ENCODE assay signal across 17 mouse cellular contexts in genomic region chr10:88796939-88797338, GRCm38 (mm10). TPM values are rescaled to one million over a fixed set of nuclear protein-coding genes. Genes with fewer than 3 reads are reported as not detected.
DNase-seq lines count a peak whose midpoint lies in the region; ATAC-seq and TF ChIP-seq lines count a peak whose summit lies in the region.
"Had no signal": no experiment of that assay in that cellular context is flagged by ENCODE, and none has a peak within 500 bp of the region (broad histone marks: within the 10 kb centered on the region; RNA-seq: fewer than 3 reads in every experiment).

No protein-coding gene starts in this region.

- H3K4me3 ChIP-seq in kidney, postnatal 0 days (replicated peaks; ENCODE audit: low read depth, low read length), result no peak overlapping the region
- H3K4me3 ChIP-seq in intestine, embryonic 16.5 days (ENCODE audit: low read length), result no peak overlapping the region
- H3K4me3 ChIP-seq in stomach, embryonic 15.5 days (replicated peaks), result no peak overlapping the region
- H3K4me3 ChIP-seq: embryonic facial prominence, embryonic 12.5 days; forebrain, embryonic 15.5 days; heart, embryonic 10.5 days; hindbrain, embryonic 13.5 days had no signal

- no peak for TF ChIP-seq CTCF in kidney, postnatal 0 days (IDR thresholded peaks at IDR 0.05; ENCODE audit: low read depth)

- intact Hi-C loops in heart, postnatal 36 days (cut with DNase I), result no loop called here

- H3K4me1 ChIP-seq in kidney, postnatal 0 days (replicated peaks; ENCODE audit: insufficient read depth, low read length), result no peaks in the 10 kb centered on the region
- no peaks in the 10 kb centered on the region for H3K4me1 ChIP-seq in intestine, embryonic 16.5 days (ENCODE audit: control insufficient read depth, insufficient read depth, low read length)
- no peaks in the 10 kb centered on the region for H3K4me1 ChIP-seq in stomach, embryonic 15.5 days
- H3K4me1 ChIP-seq: embryonic facial prominence, embryonic 12.5 days; forebrain, embryonic 15.5 days; heart, embryonic 10.5 days; hindbrain, embryonic 13.5 days had no signal

- no peaks in the 10 kb centered on the region for H3K27me3 ChIP-seq in kidney, postnatal 0 days (ENCODE audit: insufficient read depth, low read length)
- H3K27me3 ChIP-seq in intestine, embryonic 16.5 days (replicated peaks; ENCODE audit: control insufficient read depth, insufficient read depth, low read length), result no peaks in the 10 kb centered on the region
- no peaks in the 10 kb centered on the region for H3K27me3 ChIP-seq in stomach, embryonic 15.5 days (replicated peaks)
- H3K27me3 ChIP-seq: embryonic facial prominence, embryonic 12.5 days; forebrain, embryonic 15.5 days; hindbrain, embryonic 13.5 days had no signal

- H3K27ac ChIP-seq in kidney, postnatal 0 days, result no peak overlapping the region
- H3K27ac ChIP-seq in intestine, embryonic 16.5 days (ENCODE audit: low read length), result 0 out of 2 replicates have a peak overlapping the region, but pooled peaks have one; percentile 26
- H3K27ac ChIP-seq in stomach, embryonic 15.5 days, result no peak overlapping the region
- H3K27ac ChIP-seq: embryonic facial prominence, embryonic 12.5 days; forebrain, embryonic 15.5 days; heart, embryonic 10.5 days; hindbrain, embryonic 13.5 days had no signal

- peaks cover 40% of the 10 kb centered on the region for H3K36me3 ChIP-seq in kidney, postnatal 0 days (ENCODE audit: insufficient read depth, low read length)
- H3K36me3 ChIP-seq in intestine, embryonic 16.5 days (ENCODE audit: control insufficient read depth, insufficient read depth, low read length), result no peaks in the 10 kb centered on the region; the same call in 1 of the 2 replicates
- peaks cover 14% of the 10 kb centered on the region; the same call in 1 of the 2 replicates for H3K36me3 ChIP-seq in stomach, embryonic 15.5 days

- no peak for DNase-seq in kidney, postnatal 0 days (ENCODE audit: low spot score)
- no peak for DNase-seq in kidney, postnatal 14 days
- DNase-seq in heart, postnatal 36 days, result no peak
- DNase-seq in heart, adult 8-10 months (ENCODE audit: low spot score), result no peak
- no peak for DNase-seq in spleen, postnatal 4 days (ENCODE audit: low spot score in 2 of 2)
- DNase-seq: cerebellum, adult 11 months; cerebellum, adult 8-10 months; cerebellum, postnatal 25 days; gastrocnemius, postnatal 36 days; heart, adult 11 months; heart, postnatal 10 days had no signal

- 64% methylated on average over 4 of the region's 4 CpGs for WGBS in kidney, postnatal 0 days
- 62% methylated on average over 4 of the region's 4 CpGs for WGBS in intestine, embryonic 16.5 days
- 73% methylated on average over 4 of the region's 4 CpGs for WGBS in stomach, embryonic 15.5 days

- H3K9me3 ChIP-seq in kidney, postnatal 0 days (replicated peaks; ENCODE audit: low read length), result no peaks in the 10 kb centered on the region
- H3K9me3 ChIP-seq in intestine, embryonic 16.5 days (ENCODE audit: control insufficient read depth, low read length), result no peaks in the 10 kb centered on the region
- H3K9me3 ChIP-seq in stomach, embryonic 15.5 days, result no peaks in the 10 kb centered on the region
- H3K9me3 ChIP-seq: embryonic facial prominence, embryonic 12.5 days; forebrain, embryonic 15.5 days; heart, embryonic 10.5 days; hindbrain, embryonic 13.5 days had no signal

- H3K9ac ChIP-seq in kidney, postnatal 0 days (ENCODE audit: low read depth, low read length), result no peak overlapping the region
- no peak overlapping the region for H3K9ac ChIP-seq in intestine, embryonic 16.5 days (ENCODE audit: low read depth, low read length)
- H3K9ac ChIP-seq in stomach, embryonic 15.5 days, result no peak overlapping the region
- H3K9ac ChIP-seq: embryonic facial prominence, embryonic 12.5 days; forebrain, embryonic 15.5 days; hindbrain, embryonic 13.5 days had no signal

- no peak overlapping the region for H3K4me2 ChIP-seq in kidney, postnatal 0 days (ENCODE audit: low read length)
- H3K4me2 ChIP-seq in intestine, embryonic 16.5 days (ENCODE audit: low read depth, low read length), result no peak overlapping the region
- no peak overlapping the region for H3K4me2 ChIP-seq in stomach, embryonic 15.5 days
- H3K4me2 ChIP-seq: embryonic facial prominence, embryonic 12.5 days; forebrain, embryonic 15.5 days; hindbrain, embryonic 13.5 days had no signal

- ATAC-seq in kidney, postnatal 0 days (replicated peaks; ENCODE audit: low FRiP score, low read depth), result 0 out of 2 replicates have a peak, but pooled peaks have one; percentile 29
- peak; percentile 94 for ATAC-seq in intestine, embryonic 16.5 days
- ATAC-seq in stomach, embryonic 15.5 days (ENCODE audit: insufficient read depth, low FRiP score, low read depth), result peak; percentile 88
- ATAC-seq: forebrain, embryonic 15.5 days had no signal

RNA-seq across cellular contexts. Expression of gene Utp20, which starts 29.7 kb away (rescaled TPM):
- polyA plus RNA-seq in kidney, postnatal 0 days (2015; fragmentation: Nextera tagmentation; extraction: Ambion mirVana), result 12.4 and 14.7 TPM in 2 replicates
- 10.5 and 11.5 TPM in 2 replicates for polyA plus RNA-seq in intestine, embryonic 16.5 days (2015; fragmentation: Nextera tagmentation; extraction: Ambion mirVana)
- polyA plus RNA-seq in stomach, embryonic 15.5 days (2015; fragmentation: Nextera tagmentation; extraction: Ambion mirVana), result 13.7 and 16.0 TPM in 2 replicates
- 10 to 100 TPM; 12.9 to 14.3 TPM for total RNA-seq in heart, postnatal 36 days (2021)
- 10 to 100 TPM; 11.8 to 16.8 (median 15.5) TPM for total RNA-seq in heart, adult 8-10 months (2022)

Comparison
In these comparisons a context has a peak if more than half of its experiments do, and no peak if none do; other contexts are left out.
1. ATAC-seq: peak in every context shown above with its lines; median percentile 94 in intestine, embryonic 16.5 days; 88 in stomach, embryonic 15.5 days; 29 in kidney, postnatal 0 days.